Mouse (Mus musculus) MEL (cell line): Measurements from ENCODE around the gene Nkiras2.

Experiments
- BHLHE40 ChIP-seq: IDR thresholded peaks from 2 replicates; pipeline ENCODE4 v1.6.1; 2012; ENCODE audit warnings: low read depth, mild to moderate bottlenecking, inconsistent platforms, low read length, improper control_type of control experiment, borderline replicate concordance
- CTCF ChIP-seq, 3 experiments: IDR thresholded peaks in 2 of 3; conservative IDR thresholded peaks in 1 of 3; 2 replicates each; pipeline ENCODE4 v1.5.1; 2011 to 2012; ENCODE audit warnings: low read length in 3 of 3, low read depth in 2 of 3, mild to moderate bottlenecking in 2 of 3, improper control_type of control experiment in 1 of 3, inconsistent platforms in 1 of 3, mixed read lengths in 1 of 3, moderate library complexity in 1 of 3; ENCODE audit not compliant: control insufficient read depth in 1 of 3, insufficient read depth in 1 of 3, poor library complexity in 1 of 3, severe bottlenecking in 1 of 3
- E2F4 ChIP-seq: IDR thresholded peaks from 2 replicates; pipeline ENCODE4 v1.6.1; 2011; ENCODE audit warnings: low read depth, low read length, improper control_type of control experiment, borderline replicate concordance
- POLR2A ChIP-seq, 2 experiments: IDR thresholded peaks; 2 replicates each; pipeline ENCODE4 v1.6.1; 2011 to 2012; ENCODE audit warnings: low read length in 2 of 2, mild to moderate bottlenecking in 2 of 2, control low read depth in 1 of 2, improper control_type of control experiment in 1 of 2, low read depth in 1 of 2, moderate library complexity in 1 of 2; ENCODE audit not compliant: control insufficient read depth in 1 of 2, insufficient read depth in 1 of 2, poor library complexity in 1 of 2
- POLR2AphosphoS5 ChIP-seq: IDR thresholded peaks from 2 replicates; pipeline ENCODE4 v1.6.1; 2012; ENCODE audit warnings: low read depth, borderline replicate concordance, mild to moderate bottlenecking, inconsistent platforms, low read length, moderate library complexity, mixed read lengths
- SIN3A ChIP-seq: IDR thresholded peaks from 2 replicates; pipeline ENCODE4 v1.6.1; 2012; ENCODE audit warnings: low read length, improper control_type of control experiment, inconsistent platforms
- ZMIZ1 ChIP-seq: IDR thresholded peaks from 2 replicates; pipeline ENCODE4 v1.6.1; 2012; ENCODE audit warnings: low read depth, mild to moderate bottlenecking, inconsistent platforms, low read length, improper control_type of control experiment, moderate library complexity

GRCm38 (mm10) chr11:100613241-100613640, 5.8 kb upstream of the Nkiras2 start:
- TF ChIP-seq CTCF (IDR thresholded peaks at IDR 0.05 in 2 of 3, conservative IDR thresholded peaks at IDR 0.05 in 1 of 3; ENCODE audit: control insufficient read depth in 1 of 3, insufficient read depth in 1 of 3, low read depth in 2 of 3, low read length in 3 of 3, poor library complexity in 1 of 3, severe bottlenecking in 1 of 3), result no peak
- TF ChIP-seq E2F4, result no peak
- no peak for TF ChIP-seq SIN3A
- TF ChIP-seq POLR2AphosphoS5, result no peak
- no peak for TF ChIP-seq BHLHE40
- no peak for TF ChIP-seq POLR2A (IDR thresholded peaks at IDR 0.05; ENCODE audit: control insufficient read depth in 1 of 2, insufficient read depth in 1 of 2, low read depth in 1 of 2, low read length in 2 of 2, poor library complexity in 1 of 2)
- no peak for TF ChIP-seq ZMIZ1
